Mouse (Mus musculus): ENCODE measurements at regions not wholly inside any gene's neighbourhood (a gene's known extent, or its start where the extent isn't known, plus 50 kb on each side); places are given as distances from the start of the nearest gene placed in this dataset.

DNA sequence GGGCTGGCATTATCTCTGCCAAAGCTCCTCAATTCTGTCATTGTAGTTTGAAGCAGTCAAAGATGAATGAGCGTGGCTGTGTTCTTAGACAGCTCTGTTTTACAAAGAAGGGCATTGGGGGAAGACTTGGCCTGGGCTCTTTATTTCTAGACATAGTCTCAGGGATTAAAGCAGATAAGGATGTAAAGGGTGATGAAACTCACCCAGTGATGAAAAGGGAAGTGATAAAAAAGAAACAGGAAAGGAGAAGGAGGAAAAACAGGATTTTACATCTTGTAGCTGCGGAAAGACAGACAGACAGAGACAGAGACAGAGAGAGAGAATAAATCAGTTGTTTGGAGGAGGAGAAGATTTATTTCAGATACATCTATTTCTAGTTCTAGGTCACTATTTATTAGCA, 95.5 kb upstream of the Chl1 start:
- DNase-seq (ENCODE audit: low spot score): no peak

DNA sequence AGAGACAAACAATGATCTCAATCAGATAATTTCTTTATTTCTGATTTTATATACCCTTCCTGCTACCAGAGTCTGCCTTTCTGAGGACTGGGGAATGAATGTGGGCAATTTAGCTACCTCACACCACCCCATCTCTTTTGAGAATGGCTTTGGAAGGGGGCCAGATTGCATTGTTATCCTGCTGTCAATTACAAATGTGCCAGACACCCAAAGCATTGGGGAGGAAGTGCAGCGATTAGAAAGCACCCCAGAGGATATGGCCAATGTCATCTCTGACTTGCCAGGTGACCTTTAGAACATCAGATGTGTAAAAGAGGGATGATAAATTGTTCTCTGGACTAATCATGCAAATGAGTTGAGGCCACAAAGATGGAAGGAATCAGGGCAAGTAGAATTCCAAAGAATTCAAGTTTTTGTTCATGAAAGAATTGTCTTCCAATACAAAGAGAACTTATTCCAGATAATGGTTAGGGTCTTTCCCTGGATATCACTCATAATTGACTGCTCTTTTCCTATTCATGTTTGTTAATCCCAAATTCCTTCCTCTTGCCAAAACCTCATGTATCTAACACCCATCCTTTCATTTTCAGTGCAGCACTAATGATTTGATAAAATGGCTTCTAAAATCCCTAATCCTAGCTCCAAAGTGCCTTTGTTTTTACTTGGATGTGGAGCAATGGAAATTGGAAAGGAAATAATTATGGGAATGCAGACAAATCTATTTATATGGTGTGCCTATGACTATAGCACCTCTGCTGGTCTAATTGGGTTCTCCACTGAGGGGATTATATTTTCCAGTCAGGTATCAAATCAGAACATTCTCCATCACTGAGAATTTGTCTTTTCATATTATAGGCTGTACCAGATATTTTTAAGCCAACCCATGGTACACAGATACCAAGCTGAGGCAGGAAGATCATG, 89.1 kb upstream of the Chl1 start:
- no peak for DNase-seq (ENCODE audit: low spot score)

DNA sequence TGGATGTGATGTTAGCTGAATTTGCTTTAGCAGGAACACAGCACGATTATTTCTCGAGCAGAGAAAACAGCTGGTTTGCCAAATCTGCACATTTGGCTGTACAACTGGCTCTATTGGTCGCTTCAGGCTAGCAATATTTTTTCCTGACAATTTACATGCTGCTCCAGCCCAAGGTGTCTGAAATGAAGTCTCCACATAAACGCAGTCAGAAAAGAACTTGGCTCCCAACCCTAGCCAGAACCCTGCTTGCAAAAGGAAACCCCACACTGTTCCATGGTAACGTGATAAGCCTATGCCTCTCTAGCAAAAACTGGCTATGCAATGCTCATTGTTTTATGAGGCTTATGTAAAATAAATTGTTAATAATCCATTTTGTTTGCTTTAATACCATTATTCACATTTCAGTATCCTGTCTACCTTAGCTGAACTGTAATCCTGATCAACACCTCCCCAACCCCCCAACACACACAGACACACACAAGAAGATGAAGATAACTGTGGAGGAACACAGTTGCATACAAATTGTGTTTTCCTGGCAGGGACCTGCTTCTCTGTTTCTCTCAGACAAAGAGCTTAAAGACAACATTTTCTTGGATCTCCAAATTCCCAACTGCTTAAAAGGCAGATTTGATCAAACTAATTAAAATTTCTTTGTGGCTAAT, 79.3 kb upstream of the Chl1 start:
- DNase-seq (ENCODE audit: low spot score): no peak

DNA sequence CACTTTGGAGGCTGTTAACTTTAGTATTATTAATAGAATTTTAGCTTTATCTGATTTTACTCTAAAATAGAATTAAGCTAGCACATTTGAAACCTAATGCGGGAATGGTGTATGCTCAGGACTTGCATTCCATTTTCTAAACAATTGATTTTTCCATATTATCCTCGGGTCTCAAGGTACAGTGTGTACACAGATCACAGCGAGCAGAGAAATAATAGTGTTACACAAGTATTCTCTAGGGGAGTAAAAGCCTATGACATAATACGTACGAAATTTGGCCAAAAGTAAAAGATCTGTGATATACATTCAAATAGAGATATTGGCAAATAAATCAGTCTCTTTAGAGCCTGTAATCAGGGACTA, 78.8 kb upstream of the Chl1 start:
- DNase-seq (ENCODE audit: low spot score): no peak

Measured in embryo, embryonic 10.5 days (tissue).